23 mouse cellular contexts compared by ENCODE assay signal in genomic region chr15:97259300-97259699, GRCm38 (mm10). TPM values are rescaled to one million over a fixed set of nuclear protein-coding genes. Genes with fewer than 3 reads are reported as not detected.
DNase-seq lines count a peak whose midpoint lies in the region; ATAC-seq and TF ChIP-seq lines count a peak whose summit lies in the region.
"Had no signal": no experiment of that assay in that cellular context is flagged by ENCODE, and none has a peak within 500 bp of the region (broad histone marks: within the 10 kb centered on the region; RNA-seq: fewer than 3 reads in every experiment).

No protein-coding gene starts in this region.

- no peak for TF ChIP-seq EP300 in liver, postnatal 0 days (IDR thresholded peaks at IDR 0.05; ENCODE audit: low read depth)

- no peak for TF ChIP-seq CTCF in liver, postnatal 0 days (IDR thresholded peaks at IDR 0.05; ENCODE audit: low read depth)

- H3K4me3 ChIP-seq in forebrain, embryonic 14.5 days (ENCODE audit: low read depth, low read length): no peak overlapping the region
- no peak overlapping the region for H3K4me3 ChIP-seq in forebrain, embryonic 10.5 days
- no peak overlapping the region for H3K4me3 ChIP-seq in liver, postnatal 0 days (ENCODE audit: low read depth, low read length)
- H3K4me3 ChIP-seq: forebrain, embryonic 12.5 days; hindbrain, embryonic 10.5 days; intestine, embryonic 15.5 days; limb, embryonic 15.5 days; midbrain, embryonic 15.5 days; neural tube, embryonic 12.5 days had no signal

- H3K9me3 ChIP-seq in forebrain, embryonic 14.5 days (replicated peaks; ENCODE audit: control insufficient read depth, low read length): no peaks in the 10 kb centered on the region
- no peaks in the 10 kb centered on the region for H3K9me3 ChIP-seq in forebrain, embryonic 10.5 days
- no peaks in the 10 kb centered on the region for H3K9me3 ChIP-seq in liver, postnatal 0 days (ENCODE audit: low read length)
- H3K9me3 ChIP-seq: forebrain, embryonic 12.5 days; intestine, embryonic 15.5 days; limb, embryonic 15.5 days; midbrain, embryonic 15.5 days; neural tube, embryonic 12.5 days had no signal

- no peak overlapping the region for H3K9ac ChIP-seq in forebrain, embryonic 14.5 days (ENCODE audit: low read length)
- no peak overlapping the region for H3K9ac ChIP-seq in liver, postnatal 0 days (replicated peaks)
- H3K9ac ChIP-seq: forebrain, embryonic 12.5 days; intestine, embryonic 15.5 days; limb, embryonic 15.5 days; midbrain, embryonic 15.5 days; neural tube, embryonic 12.5 days had no signal

- H3K27ac ChIP-seq in forebrain, embryonic 14.5 days (ENCODE audit: low read depth, low read length): no peak overlapping the region
- H3K27ac ChIP-seq in forebrain, embryonic 10.5 days: no peak overlapping the region
- H3K27ac ChIP-seq in liver, postnatal 0 days (ENCODE audit: low read depth): peak overlapping the region; percentile 49; the same call in 1 of the 2 replicates
- H3K27ac ChIP-seq: forebrain, embryonic 12.5 days; hindbrain, embryonic 10.5 days; intestine, embryonic 15.5 days; macrophage; midbrain, embryonic 15.5 days; neural tube, embryonic 12.5 days had no signal

- no peaks in the 10 kb centered on the region for H3K4me1 ChIP-seq in forebrain, embryonic 14.5 days (ENCODE audit: control insufficient read depth, insufficient read depth, low read length)
- no peaks in the 10 kb centered on the region for H3K4me1 ChIP-seq in forebrain, embryonic 10.5 days
- H3K4me1 ChIP-seq in liver, postnatal 0 days (ENCODE audit: insufficient read depth): peaks cover 2% of the 10 kb centered on the region; the same call in 1 of the 2 replicates
- H3K4me1 ChIP-seq: forebrain, embryonic 12.5 days; midbrain, embryonic 15.5 days; neural tube, embryonic 12.5 days had no signal

- H3K36me3 ChIP-seq in forebrain, embryonic 14.5 days (ENCODE audit: control insufficient read depth, insufficient read depth, low read length): no peaks in the 10 kb centered on the region
- H3K36me3 ChIP-seq in forebrain, embryonic 10.5 days (replicated peaks): no peaks in the 10 kb centered on the region
- no peaks in the 10 kb centered on the region for H3K36me3 ChIP-seq in liver, postnatal 0 days (replicated peaks; ENCODE audit: insufficient read depth, low read length)
- H3K36me3 ChIP-seq: forebrain, embryonic 12.5 days; hindbrain, embryonic 10.5 days; intestine, embryonic 15.5 days; limb, embryonic 15.5 days; midbrain, embryonic 15.5 days; neural tube, embryonic 12.5 days had no signal

- no peak for ATAC-seq in forebrain, embryonic 14.5 days
- ATAC-seq in liver, postnatal 0 days: no peak; the same call in 1 of the 2 replicates
- ATAC-seq: CD4-positive, CD25-positive, alpha-beta regulatory T cell, adult 4 months; hindbrain, embryonic 16.5 days; intestine, embryonic 15.5 days; midbrain, embryonic 15.5 days had no signal

- 63% methylated on average over 8 of the region's 8 CpGs for WGBS in forebrain, embryonic 14.5 days
- 95% methylated on average over 8 of the region's 8 CpGs for whole genome bisulfite sequencing in forebrain, embryonic 10.5 days
- 71% methylated on average over 8 of the region's 8 CpGs for WGBS in liver, postnatal 0 days (ENCODE audit: insufficient replicate concordance)

- peak; percentile 59 for DNase-seq in forebrain, embryonic 14.5 days (ENCODE audit: low spot score)
- DNase-seq in forebrain, embryonic 10.5 days (ENCODE audit: extremely low spot score, low spot score): no peak
- DNase-seq in liver, postnatal 0 days: no peak
- DNase-seq in liver: no peak
- peak; percentile 74 to 82 for DNase-seq in spleen, postnatal 36 days (ENCODE audit: low spot score in 2 of 2)
- DNase-seq in spleen, adult 12 weeks (ENCODE audit: low spot score): no peak
- DNase-seq in adrenal gland, postnatal 4 days (ENCODE audit: low spot score in 2 of 2): no peak
- DNase-seq: cerebellum, adult 18-20 months; cerebellum, postnatal 14 days; kidney, adult 8-10 months; kidney, postnatal 25 days; right cerebral cortex, adult 18-20 months; right cerebral cortex, postnatal 4 days had no signal

- H3K27me3 ChIP-seq in forebrain, embryonic 14.5 days (replicated peaks; ENCODE audit: control insufficient read depth, insufficient read depth, low read length): no peaks in the 10 kb centered on the region
- no peaks in the 10 kb centered on the region for H3K27me3 ChIP-seq in forebrain, embryonic 10.5 days (ENCODE audit: poor library complexity, severe bottlenecking)
- no peaks in the 10 kb centered on the region for H3K27me3 ChIP-seq in liver, postnatal 0 days (ENCODE audit: insufficient read depth, low read length)
- H3K27me3 ChIP-seq: forebrain, embryonic 12.5 days; intestine, embryonic 15.5 days; limb, embryonic 15.5 days; midbrain, embryonic 15.5 days; neural tube, embryonic 12.5 days had no signal

- no peak overlapping the region for H3K4me2 ChIP-seq in forebrain, embryonic 14.5 days (ENCODE audit: low read length)
- no peak overlapping the region for H3K4me2 ChIP-seq in liver, postnatal 0 days (ENCODE audit: low read depth, low read length)
- H3K4me2 ChIP-seq: forebrain, embryonic 12.5 days; heart, embryonic 11.5 days; intestine, embryonic 15.5 days; limb, embryonic 15.5 days; midbrain, embryonic 15.5 days; neural tube, embryonic 12.5 days had no signal

RNA-seq across cellular contexts. Expression of gene Amigo2, which starts 12.2 kb away (rescaled TPM):
- polyA plus RNA-seq in forebrain, embryonic 14.5 days (2014; fragmentation: Nextera tagmentation; extraction: Ambion mirVana): 5.9 and 6.5 TPM in 2 replicates
- polyA plus RNA-seq in forebrain, embryonic 10.5 days (2016; fragmentation: Nextera tagmentation; extraction: Ambion mirVana): 2.5 TPM in 2 replicates
- 2.9 and 3.0 TPM in 2 replicates for polyA plus RNA-seq in liver, postnatal 0 days (2015; fragmentation: Nextera tagmentation; extraction: Ambion mirVana)
- 10 to 100 TPM; 14.9 to 15.2 TPM for total RNA-seq in adrenal gland, postnatal 4 days (2021)
- polyA plus RNA-seq: macrophage had no signal

RNA-seq across cellular contexts. Expression of gene Pced1b, which starts 12.4 kb away (rescaled TPM):
- polyA plus RNA-seq in forebrain, embryonic 14.5 days (2014; fragmentation: Nextera tagmentation; extraction: Ambion mirVana): 2.8 and 4.6 TPM in 2 replicates
- polyA plus RNA-seq in forebrain, embryonic 10.5 days (2016; fragmentation: Nextera tagmentation; extraction: Ambion mirVana): 2.8 and 3.2 TPM in 2 replicates
- 2.5 and 2.8 TPM in 2 replicates for polyA plus RNA-seq in liver, postnatal 0 days (2015; fragmentation: Nextera tagmentation; extraction: Ambion mirVana)
- total RNA-seq in adrenal gland, postnatal 4 days (2021): 10 to 100 TPM; 30.5 to 31.6 TPM

Comparison
In these comparisons a context has a peak if more than half of its experiments do, and no peak if none do; other contexts are left out.
1. DNase-seq: peak in forebrain, embryonic 14.5 days (single experiment) and spleen, postnatal 36 days (2 of 2); none in forebrain, embryonic 10.5 days (single experiment), liver, postnatal 0 days (single experiment), liver (single experiment), spleen, adult 12 weeks (single experiment) and adrenal gland, postnatal 4 days (0 of 2).